Mouse (Mus musculus) adrenal gland, postnatal 14 days (tissue): Measurements from ENCODE around the gene Slc17a4. TPM values are rescaled to one million over a fixed set of nuclear protein-coding genes. Genes with fewer than 3 reads are reported as not detected.

ENCODE experiments used
- DNase-seq: peaks from one replicate; pipeline ENCODE4 v3.0.0; 2021; ENCODE audit warnings: mixed read lengths
- microRNA-seq, 2 experiments: library from miRNA; unstranded; fragments of <30 nt; microRNA quantifications; one replicate each; pipeline ENCODE4 v1.2.0; 2021
- total RNA-seq: library from RNA; stranded (reverse); gene quantifications from 2 replicates; pipeline ENCODE4 v1.2.3, GENCODE M21; 2021

Gene Slc17a4
- total RNA-seq, 1 experiment from 2014 or later, result 4.8 TPM

DNA sequence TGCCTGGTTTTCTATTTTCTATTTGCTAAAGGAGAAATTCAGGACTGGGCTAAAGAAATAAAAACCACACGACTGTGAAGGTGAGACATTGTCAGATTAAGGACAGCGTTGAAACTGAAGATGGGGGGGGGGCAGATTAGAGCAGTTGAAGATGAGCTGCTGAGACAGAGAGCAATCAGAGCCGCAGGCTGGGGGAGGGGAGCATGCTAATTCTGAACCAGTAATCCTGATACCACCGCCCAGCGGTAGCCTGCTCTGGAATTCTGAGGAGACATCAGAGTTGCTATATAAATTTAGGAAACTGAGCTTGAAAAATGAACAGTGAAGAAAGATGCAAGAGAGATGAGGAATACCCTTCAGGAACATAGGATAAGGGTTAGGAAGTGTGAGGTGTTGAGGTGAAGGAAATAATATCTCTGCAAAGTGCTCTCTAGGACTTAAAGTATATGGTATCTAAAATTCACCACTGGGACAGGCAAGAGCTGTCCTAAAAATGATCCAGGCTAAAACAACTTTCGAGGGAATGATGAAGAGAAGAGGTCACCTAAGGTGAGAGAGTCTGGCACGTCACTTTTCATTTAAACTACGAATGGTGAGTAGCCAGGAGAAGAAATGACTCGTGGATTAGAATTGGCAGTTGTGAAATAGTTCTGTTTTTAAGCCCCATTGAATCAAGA is 22.1 kb downstream of the Slc17a4 start:
- DNase-seq, result no peak

DNA sequence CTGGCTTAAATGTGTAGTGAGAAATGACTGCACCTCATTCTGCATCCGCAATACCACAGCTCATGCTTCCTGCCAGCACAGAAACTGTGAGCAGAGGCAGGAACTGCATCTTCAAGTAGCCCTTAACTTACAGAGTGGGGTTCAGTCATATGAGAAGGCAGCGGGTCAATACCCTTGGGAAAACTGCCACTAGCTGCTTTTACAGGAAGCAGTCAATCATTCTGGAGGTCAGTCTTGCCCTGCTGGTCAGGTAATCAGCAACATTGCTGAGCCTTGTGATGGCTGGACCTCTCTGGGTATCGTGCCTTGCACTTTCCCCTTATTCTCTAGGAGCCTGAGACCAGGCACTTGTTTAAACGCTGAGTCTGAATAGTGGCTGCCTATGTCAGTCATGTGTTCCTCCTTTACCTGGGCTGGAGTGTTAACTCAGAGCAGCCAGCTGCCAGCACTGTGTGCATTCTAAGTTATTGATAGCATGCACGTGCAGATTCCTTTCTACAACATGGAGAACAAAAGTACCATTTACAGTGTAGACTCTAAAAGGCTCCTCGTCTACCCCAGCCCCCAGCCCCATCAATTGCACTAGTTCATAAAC is 25.7 kb downstream of the Slc17a4 start:
- DNase-seq, result no peak

DNA sequence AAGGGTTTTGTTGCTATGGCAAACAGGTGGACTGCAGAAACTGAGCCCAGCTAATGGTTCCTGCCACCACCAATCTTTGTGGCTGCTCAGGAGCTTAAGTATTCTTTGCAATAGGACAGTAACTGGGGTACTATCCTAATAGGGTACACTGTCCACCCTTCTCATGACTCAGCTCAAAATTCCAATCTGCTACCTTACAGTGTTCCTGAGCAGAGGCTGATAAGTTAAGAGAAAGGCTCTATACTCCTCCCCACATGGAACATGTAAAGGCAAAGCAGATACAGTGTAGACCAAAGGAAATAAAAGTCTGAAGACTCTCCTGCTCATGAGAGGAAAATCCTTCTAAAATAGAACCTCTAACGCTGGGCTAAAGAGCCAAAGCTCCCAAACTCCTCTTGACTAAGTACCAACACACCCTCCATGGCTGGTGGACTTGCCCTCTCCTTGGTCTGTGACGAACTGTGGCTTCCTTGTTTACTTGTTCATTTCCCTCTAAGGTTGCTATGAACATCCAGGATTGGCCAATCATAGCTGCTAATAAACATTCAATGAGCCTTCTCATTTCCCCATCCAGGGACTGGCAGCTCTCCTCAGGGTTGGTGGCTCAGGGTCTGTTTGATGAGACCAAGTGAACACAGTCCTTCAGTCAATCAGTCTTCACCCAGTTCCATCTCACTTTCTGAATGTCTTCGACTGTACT is 27.6 kb downstream of the Slc17a4 start:
- DNase-seq, result no peak

GRCm38 (mm10) chr13:23885540-23885939 is 29.3 kb downstream of the Slc17a4 start:
- DNase-seq, result peak; percentile 41

GRCm38 (mm10) chr13:23879636-23880035 is 35.2 kb downstream of the Slc17a4 start:
- no peak for DNase-seq

GRCm38 (mm10) chr13:23879106-23879505 is 35.7 kb downstream of the Slc17a4 start:
- no peak for DNase-seq

GRCm38 (mm10) chr13:23873141-23873540 is 41.7 kb downstream of the Slc17a4 start:
- DNase-seq, result no peak

- no peak for DNase-seq
These were observed 44.8 kb downstream of the Slc17a4 start for GRCm38 (mm10) chr13:23869996-23870395.

DNA sequence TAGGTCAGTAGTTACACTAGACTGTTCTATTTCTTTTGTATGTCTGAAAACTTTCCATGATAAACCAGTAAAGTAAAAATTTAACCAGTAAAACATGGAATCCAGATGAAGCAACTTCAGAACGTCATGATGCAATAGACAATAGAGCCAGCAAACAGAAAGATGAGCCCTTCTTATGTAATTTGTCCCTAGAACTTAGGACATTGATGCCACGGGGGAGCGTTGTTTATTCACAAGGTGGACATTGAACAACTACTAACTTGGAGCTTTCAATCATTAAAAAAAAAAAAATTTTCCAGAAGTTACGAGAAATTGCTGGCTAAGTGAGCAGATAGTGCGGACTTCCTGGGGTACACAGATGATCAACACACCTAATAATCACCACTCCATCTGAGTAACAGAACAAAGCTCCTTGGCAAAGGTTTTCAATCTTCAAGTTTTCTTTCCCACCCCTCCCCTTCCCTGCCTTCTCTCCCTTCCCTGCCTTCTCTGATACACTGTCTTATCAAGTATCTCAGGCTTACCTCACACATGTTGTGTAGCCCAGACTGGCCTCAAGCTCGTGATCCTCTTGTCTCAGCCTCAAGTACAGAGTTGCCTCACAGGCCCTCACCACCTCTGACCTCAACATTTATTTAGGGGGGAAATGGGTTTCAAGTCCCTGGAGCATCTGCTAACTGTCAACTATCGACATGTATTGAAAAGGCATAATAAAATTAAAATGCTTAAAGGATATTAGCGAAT is 45.8 kb downstream of the Slc17a4 start:
- no peak for DNase-seq

DNA sequence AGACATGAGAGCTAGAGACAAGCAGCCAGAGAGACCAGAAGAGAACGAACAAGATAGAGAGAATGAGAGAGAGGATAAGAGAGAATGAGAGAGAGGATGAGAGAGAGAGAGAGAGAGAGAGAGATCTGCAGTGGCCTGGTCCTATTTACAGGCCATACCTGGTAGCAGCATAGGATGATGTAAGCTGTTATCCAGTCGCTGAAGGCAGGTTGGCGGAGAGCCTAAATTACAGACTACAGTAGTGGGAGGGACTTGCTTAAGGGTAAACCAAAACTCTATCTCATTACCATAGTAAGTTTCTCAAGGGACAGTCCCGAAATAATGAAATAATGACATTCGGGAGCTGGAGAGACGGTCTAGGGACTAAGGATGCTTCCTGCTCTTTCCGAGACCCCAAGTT is 47.4 kb downstream of the Slc17a4 start, which contains the start of gene Slc17a1:
TSS of gene Slc17a1 (plus strand) at position 346 of the 400 bp plus-strand sequence.
- DNase-seq, result no peak

- DNase-seq, result no peak
These were observed 47.8 kb downstream of the Slc17a4 start for GRCm38 (mm10) chr13:23867000-23867399.

- DNase-seq, result no peak
These were observed 48.6 kb downstream of the Slc17a4 start for GRCm38 (mm10) chr13:23866086-23866710.

- no peak for DNase-seq
These were observed 50.1 kb downstream of the Slc17a4 start for GRCm38 (mm10) chr13:23864711-23865110.

- DNase-seq, result no peak
These were observed 53.0 kb downstream of the Slc17a4 start for GRCm38 (mm10) chr13:23861815-23862214.

DNA sequence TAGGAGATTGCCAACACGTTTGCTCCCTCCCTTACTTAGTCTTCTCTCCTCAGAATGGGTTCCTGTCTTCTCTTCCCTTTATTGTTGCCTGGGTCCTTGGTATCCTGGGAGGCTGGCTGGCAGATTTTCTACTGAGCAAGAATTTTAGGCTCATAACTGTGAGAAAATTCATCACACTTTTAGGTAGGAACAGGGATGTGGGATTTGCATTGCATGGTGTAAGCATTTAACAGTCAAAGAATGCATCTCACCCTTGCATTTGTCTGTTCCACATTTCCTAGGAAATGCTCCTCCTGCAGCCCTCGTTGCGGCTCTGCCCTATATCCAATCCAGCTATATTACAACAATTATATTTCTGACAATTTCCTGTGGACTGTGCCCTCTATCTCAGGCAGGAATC is 58.4 kb downstream of the Slc17a4 start:
- DNase-seq, result no peak

GRCm38 (mm10) chr13:23849299-23849698 is 65.5 kb downstream of the Slc17a4 start:
- no peak for DNase-seq

Small RNA genes within 50 kb of the gene (microRNA-seq; reads per million reads assigned to microRNA genes)
- 0 reads per million in 2 experiments for gene Gm44344

Other genes starting within 250 kb of the Slc17a4 start
- 6.6 and 8.0 TPM in 2 replicates for gene Hist1h2ac, start 231.1 kb downstream of the Slc17a4 start, total RNA-seq
- 84.6 and 133 TPM in 2 replicates for gene Hist1h2bc, start 230.8 kb downstream of the Slc17a4 start, total RNA-seq
- 0.37 and 0.83 TPM in 2 replicates for gene Hist1h1t, start 219.2 kb downstream of the Slc17a4 start, total RNA-seq
- gene Hist1h4c, start 216.6 kb downstream of the Slc17a4 start, total RNA-seq, result 161 and 165 TPM in 2 replicates
- gene Hfe, start 204.2 kb downstream of the Slc17a4 start, total RNA-seq, result 29.0 and 39.1 TPM in 2 replicates
- 300 and 304 TPM in 2 replicates for gene Hist1h1c, start 176.2 kb downstream of the Slc17a4 start, total RNA-seq
- 82.5 and 109 TPM in 2 replicates for gene Hist1h3c, start 169.4 kb downstream of the Slc17a4 start, total RNA-seq
- 125 and 171 TPM in 2 replicates for gene Hist1h2bb, start 168.3 kb downstream of the Slc17a4 start, total RNA-seq
- gene Hist1h2ab, start 163.9 kb downstream of the Slc17a4 start, total RNA-seq, result 157 and 198 TPM in 2 replicates
- gene Hist1h3b, start 162.7 kb downstream of the Slc17a4 start, total RNA-seq, result 247 and 351 TPM in 2 replicates
- gene Hist1h4b, start 158.0 kb downstream of the Slc17a4 start, total RNA-seq, result 217 and 308 TPM in 2 replicates
- gene Hist1h4a, start 153.8 kb downstream of the Slc17a4 start, total RNA-seq, result 164 and 198 TPM in 2 replicates
- gene Hist1h3a, start 152.6 kb downstream of the Slc17a4 start, total RNA-seq, result 183 and 216 TPM in 2 replicates
- gene Hist1h1a, start 151.3 kb downstream of the Slc17a4 start, total RNA-seq, result 172 and 219 TPM in 2 replicates
- not detected in 2 replicates for gene Trim38, start 145.1 kb downstream of the Slc17a4 start, total RNA-seq
- gene Slc17a2, start 108.0 kb downstream of the Slc17a4 start, total RNA-seq, result 0.68 and 12.9 TPM in 2 replicates
- gene Slc17a3, start 75.6 kb downstream of the Slc17a4 start, total RNA-seq, result 0.38 and 4.4 TPM in 2 replicates
- gene Slc17a1, start 47.3 kb downstream of the Slc17a4 start, total RNA-seq, result 1.1 TPM in 1 of 2 replicates, not detected in the other
- gene Hist1h2ba, start 19.1 kb upstream of the Slc17a4 start, total RNA-seq, result not detected in 2 replicates
- gene Hist1h2aa, start 19.5 kb upstream of the Slc17a4 start, total RNA-seq, result not detected in 2 replicates
- 2.7 and 2.9 TPM in 2 replicates for gene Scgn, start 76.2 kb upstream of the Slc17a4 start, total RNA-seq